Mouse (Mus musculus): Measurements from ENCODE around the gene Psmd9. TPM values are rescaled to one million over a fixed set of nuclear protein-coding genes. Genes with fewer than 3 reads are reported as not detected.

The Psmd9 gene
- polyA plus RNA-seq, 1 experiment from 2014 or later, result 66.7 TPM

- H3K4me1 ChIP-seq (ENCODE audit: control insufficient read depth, insufficient read depth, low read length), result peaks cover 69% of the 10 kb centered on the region
- H3K4me3 ChIP-seq (ENCODE audit: low read depth, low read length), result peak overlapping the region; percentile 92
- no peaks in the 10 kb centered on the region for H3K9me3 ChIP-seq (replicated peaks; ENCODE audit: control insufficient read depth, low read length)
- H3K4me2 ChIP-seq, result peak overlapping the region; percentile 100
- peak; percentile 58 for ATAC-seq (replicated peaks; ENCODE audit: insufficient number of reproducible peaks, low FRiP score, low TSS enrichment)
- no peaks in the 10 kb centered on the region for H3K27me3 ChIP-seq (ENCODE audit: control insufficient read depth, insufficient read depth, low read length)
- no peaks in the 10 kb centered on the region for H3K36me3 ChIP-seq (ENCODE audit: control insufficient read depth, insufficient read depth, low read length)
- H3K27ac ChIP-seq (ENCODE audit: low read depth, low read length), result peak overlapping the region; percentile 100
- WGBS (ENCODE audit: insufficient replicate concordance), result 1% methylated on average over 30 of the region's 30 CpGs
- H3K9ac ChIP-seq (ENCODE audit: low read depth, low read length), result peak overlapping the region; percentile 100
Observed at GRCm38 (mm10) chr5:123135471-123136360, 33.5 kb upstream of the Psmd9 start.

- H3K9ac ChIP-seq (ENCODE audit: low read depth, low read length), result peak overlapping the region; percentile 100
- no peaks in the 10 kb centered on the region for H3K9me3 ChIP-seq (replicated peaks; ENCODE audit: control insufficient read depth, low read length)
- ATAC-seq (replicated peaks; ENCODE audit: insufficient number of reproducible peaks, low FRiP score, low TSS enrichment), result peak; percentile 72
- under 1% methylated on average over 13 of the region's 13 CpGs for WGBS (ENCODE audit: insufficient replicate concordance)
- peaks cover 69% of the 10 kb centered on the region for H3K4me1 ChIP-seq (ENCODE audit: control insufficient read depth, insufficient read depth, low read length)
- H3K4me3 ChIP-seq (ENCODE audit: low read depth, low read length), result peak overlapping the region; percentile 92
- no peaks in the 10 kb centered on the region for H3K36me3 ChIP-seq (ENCODE audit: control insufficient read depth, insufficient read depth, low read length)
- peak overlapping the region; percentile 100 for H3K27ac ChIP-seq (ENCODE audit: low read depth, low read length)
- H3K27me3 ChIP-seq (ENCODE audit: control insufficient read depth, insufficient read depth, low read length), result no peaks in the 10 kb centered on the region
- H3K4me2 ChIP-seq, result peak overlapping the region; percentile 100
Observed at GRCm38 (mm10) chr5:123136361-123137043, 32.7 kb upstream of the Psmd9 start.

- no peak for ATAC-seq (replicated peaks; ENCODE audit: insufficient number of reproducible peaks, low FRiP score, low TSS enrichment)
- peak overlapping the region; percentile 92 for H3K4me3 ChIP-seq (ENCODE audit: low read depth, low read length)
- peak overlapping the region; percentile 100 for H3K9ac ChIP-seq (ENCODE audit: low read depth, low read length)
- H3K4me1 ChIP-seq (ENCODE audit: control insufficient read depth, insufficient read depth, low read length), result peaks cover 63% of the 10 kb centered on the region
- under 1% methylated on average over 20 of the region's 20 CpGs for WGBS (ENCODE audit: insufficient replicate concordance)
- peak overlapping the region; percentile 100 for H3K4me2 ChIP-seq
- H3K36me3 ChIP-seq (ENCODE audit: control insufficient read depth, insufficient read depth, low read length), result no peaks in the 10 kb centered on the region
- H3K9me3 ChIP-seq (replicated peaks; ENCODE audit: control insufficient read depth, low read length), result no peaks in the 10 kb centered on the region
- no peaks in the 10 kb centered on the region for H3K27me3 ChIP-seq (ENCODE audit: control insufficient read depth, insufficient read depth, low read length)
- peak overlapping the region; percentile 100 for H3K27ac ChIP-seq (ENCODE audit: low read depth, low read length)
Observed at GRCm38 (mm10) chr5:123137044-123137909, 31.9 kb upstream of the Psmd9 start.

- Histone ChIP-seq H3K4me3 (ENCODE audit: low read depth, low read length) (peak overlapping the region; percentile 92), H3K4me1 (ENCODE audit: control insufficient read depth, insufficient read depth, low read length) (peaks cover 58% of the 10 kb centered on the region), H3K27me3 (ENCODE audit: control insufficient read depth, insufficient read depth, low read length) (no peaks in the 10 kb centered on the region), H3K9me3 (replicated peaks; ENCODE audit: control insufficient read depth, low read length) (no peaks in the 10 kb centered on the region), H3K4me2 (peak overlapping the region; percentile 100), H3K36me3 (ENCODE audit: control insufficient read depth, insufficient read depth, low read length) (no peaks in the 10 kb centered on the region), H3K9ac (ENCODE audit: low read depth, low read length) (peak overlapping the region; percentile 100), H3K27ac (ENCODE audit: low read depth, low read length) (peak overlapping the region; percentile 100)
- no peak for ATAC-seq (replicated peaks; ENCODE audit: insufficient number of reproducible peaks, low FRiP score, low TSS enrichment)
- under 1% methylated on average over 6 of the region's 6 CpGs for WGBS (ENCODE audit: insufficient replicate concordance)
Observed at GRCm38 (mm10) chr5:123137910-123138229, 31.3 kb upstream of the Psmd9 start.

- peak; percentile 49 for ATAC-seq (replicated peaks; ENCODE audit: insufficient number of reproducible peaks, low FRiP score, low TSS enrichment)
- 1% methylated on average over 40 of the region's 40 CpGs for WGBS (ENCODE audit: insufficient replicate concordance)
- Histone ChIP-seq H3K27me3 (ENCODE audit: control insufficient read depth, insufficient read depth, low read length) (no peaks in the 10 kb centered on the region), H3K9me3 (replicated peaks; ENCODE audit: control insufficient read depth, low read length) (no peaks in the 10 kb centered on the region), H3K27ac (ENCODE audit: low read depth, low read length) (peak overlapping the region; percentile 100), H3K4me2 (peak overlapping the region; percentile 100), H3K4me1 (ENCODE audit: control insufficient read depth, insufficient read depth, low read length) (peaks cover 55% of the 10 kb centered on the region), H3K36me3 (ENCODE audit: control insufficient read depth, insufficient read depth, low read length) (no peaks in the 10 kb centered on the region), H3K4me3 (ENCODE audit: low read depth, low read length) (peak overlapping the region; percentile 92), H3K9ac (ENCODE audit: low read depth, low read length) (peak overlapping the region; percentile 100)
Observed at GRCm38 (mm10) chr5:123138230-123138911, 30.8 kb upstream of the Psmd9 start.

- H3K4me1 ChIP-seq (ENCODE audit: control insufficient read depth, insufficient read depth, low read length), result peaks cover 51% of the 10 kb centered on the region
- ATAC-seq (replicated peaks; ENCODE audit: insufficient number of reproducible peaks, low FRiP score, low TSS enrichment), result no peak
- under 1% methylated on average over 39 of the region's 39 CpGs for WGBS (ENCODE audit: insufficient replicate concordance)
- no peaks in the 10 kb centered on the region for H3K27me3 ChIP-seq (ENCODE audit: control insufficient read depth, insufficient read depth, low read length)
- H3K36me3 ChIP-seq (ENCODE audit: control insufficient read depth, insufficient read depth, low read length), result no peaks in the 10 kb centered on the region
- H3K27ac ChIP-seq (ENCODE audit: low read depth, low read length), result peak overlapping the region; percentile 100
- no peaks in the 10 kb centered on the region for H3K9me3 ChIP-seq (replicated peaks; ENCODE audit: control insufficient read depth, low read length)
- H3K4me2 ChIP-seq, result peak overlapping the region; percentile 100
- peak overlapping the region; percentile 100 for H3K9ac ChIP-seq (ENCODE audit: low read depth, low read length)
- peak overlapping the region; percentile 92 for H3K4me3 ChIP-seq (ENCODE audit: low read depth, low read length)
Observed at GRCm38 (mm10) chr5:123138953-123139721, 30.1 kb upstream of the Psmd9 start.

GRCm38 (mm10) chr5:123139722-123140627 is 29.2 kb upstream of the Psmd9 start:
- Histone ChIP-seq H3K9me3 (replicated peaks; ENCODE audit: control insufficient read depth, low read length) (no peaks in the 10 kb centered on the region), H3K4me3 (ENCODE audit: low read depth, low read length) (peak overlapping the region; percentile 92), H3K9ac (ENCODE audit: low read depth, low read length) (peak overlapping the region; percentile 100), H3K4me1 (ENCODE audit: control insufficient read depth, insufficient read depth, low read length) (peaks cover 51% of the 10 kb centered on the region), H3K36me3 (ENCODE audit: control insufficient read depth, insufficient read depth, low read length) (no peaks in the 10 kb centered on the region), H3K27me3 (ENCODE audit: control insufficient read depth, insufficient read depth, low read length) (no peaks in the 10 kb centered on the region), H3K4me2 (peak overlapping the region; percentile 100), H3K27ac (ENCODE audit: low read depth, low read length) (peak overlapping the region; percentile 100)
- no peak for ATAC-seq (replicated peaks; ENCODE audit: insufficient number of reproducible peaks, low FRiP score, low TSS enrichment)
- 1% methylated on average over 28 of the region's 28 CpGs for WGBS (ENCODE audit: insufficient replicate concordance)

All from heart, embryonic 11.5 days (tissue).